Mouse (Mus musculus) forebrain, embryonic 12.5 days (tissue): ENCODE data around the gene Cd300c2. TPM values are rescaled to one million over a fixed set of nuclear protein-coding genes. Genes with fewer than 3 reads are reported as not detected.

Experiments used
- ATAC-seq: fragments of 200-750 bp; cut with Nextera tagmentation; 2 replicates; pipeline ENCODE4 v1.8.0; 2017; ENCODE audit warnings: moderate TSS enrichment; ENCODE audit not compliant: low FRiP score
- H3K27ac ChIP-seq: fragments of 300-500 bp; sonication (generic); 2 replicates; pipeline ENCODE4 v1.5.1; 2016; ENCODE audit warnings: mild to moderate bottlenecking
- H3K27me3 ChIP-seq: fragments of 300-500 bp; sonication (generic); 2 replicates; pipeline ENCODE4 v1.6.1; 2016; ENCODE audit warnings: mild to moderate bottlenecking
- H3K36me3 ChIP-seq: fragments of 300-500 bp; sonication (generic); replicated peaks from 2 replicates; pipeline ENCODE4 v1.6.1; 2016; ENCODE audit warnings: mild to moderate bottlenecking
- H3K4me1 ChIP-seq: fragments of 300-500 bp; sonication (generic); 2 replicates; pipeline ENCODE4 v1.6.1; 2016
- H3K4me2 ChIP-seq: fragments of 300-500 bp; sonication (generic); 2 replicates; pipeline ENCODE4 v1.6.1; 2016; ENCODE audit warnings: mild to moderate bottlenecking, moderate library complexity
- H3K4me3 ChIP-seq: fragments of 300-500 bp; sonication (generic); replicated peaks from 2 replicates; pipeline ENCODE4 v1.5.1; 2016; ENCODE audit warnings: mild to moderate bottlenecking
- H3K9ac ChIP-seq: fragments of 300-500 bp; sonication (generic); 2 replicates; pipeline ENCODE4 v1.6.1; 2016; ENCODE audit warnings: mild to moderate bottlenecking
- H3K9me3 ChIP-seq: fragments of 300-500 bp; sonication (generic); 2 replicates; pipeline ENCODE4 v1.6.1; 2016
- WGBS: fragments of 180-500 bp; shearing (Covaris S2); methylation state at CpG from one replicate; pipeline ENCODE4 v1.1.7; 2016; 5-methylcytosine and 5-hydroxymethylcytosine counted together
- polyA plus RNA-seq: library from polyadenylated mRNA; unstranded; fragments of >200 nt; fragmentation: Nextera tagmentation; extraction: Ambion mirVana; gene quantifications from 2 replicates; pipeline ENCODE4 v1.2.1, GENCODE M21; 2016

Gene Cd300c2
- polyA plus RNA-seq, 1 experiment from 2014 or later: 0.96 TPM

DNA sequence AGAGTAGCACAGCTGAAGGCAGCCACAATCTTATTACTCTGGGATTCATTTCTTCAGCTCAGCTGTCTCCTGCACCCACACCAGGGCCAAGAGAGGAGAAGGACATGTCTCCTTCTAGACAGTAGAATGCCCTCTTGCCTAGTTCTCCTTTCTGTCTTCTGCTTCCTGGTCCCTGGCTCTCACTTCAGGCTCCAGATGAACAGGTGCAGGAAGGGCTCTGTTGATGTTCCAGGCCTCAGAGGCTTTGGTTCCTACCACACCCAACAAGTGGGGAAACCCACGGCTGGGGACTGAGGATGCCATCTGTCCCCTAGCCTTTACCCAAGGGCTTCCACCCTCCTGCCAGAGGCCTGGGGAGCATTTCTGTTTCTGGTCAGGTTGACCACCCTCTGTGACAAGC lies 41.3 kb downstream of the Cd300c2 start:
- Histone ChIP-seq H3K36me3 (no peaks in the 10 kb centered on the region), H3K4me2 (no peak overlapping the region), H3K27me3 (no peaks in the 10 kb centered on the region), H3K9ac (no peak overlapping the region), H3K9me3 (no peaks in the 10 kb centered on the region), H3K4me1 (no peaks in the 10 kb centered on the region), H3K4me3 (no peak overlapping the region), H3K27ac (no peak overlapping the region)
- no peak for ATAC-seq
- 88% methylated on average over 1 of the region's 1 CpGs for WGBS

Other genes starting within 250 kb of the Cd300c2 start
- gene Kif19a, start 236.5 kb downstream of the Cd300c2 start, polyA plus RNA-seq: 0.80 and 1.4 TPM in 2 replicates
- gene Btbd17, start 205.9 kb downstream of the Cd300c2 start, polyA plus RNA-seq: 41.6 and 44.8 TPM in 2 replicates
- not detected in 2 replicates for gene Gpr142, start 203.0 kb downstream of the Cd300c2 start, polyA plus RNA-seq
- 8.4 and 10.8 TPM in 2 replicates for gene Gprc5c, start 150.7 kb downstream of the Cd300c2 start, polyA plus RNA-seq
- gene Cd300a, start 111.8 kb downstream of the Cd300c2 start, polyA plus RNA-seq: 0.44 and 0.68 TPM in 2 replicates
- gene Cd300lb, start 67.5 kb downstream of the Cd300c2 start, polyA plus RNA-seq: not detected in 2 replicates
- gene Cd300c, start 32.7 kb downstream of the Cd300c2 start, polyA plus RNA-seq: not detected in 2 replicates
- 0.10 TPM in 1 of 2 replicates, not detected in the other for gene Cd300ld, start 12.0 kb downstream of the Cd300c2 start, polyA plus RNA-seq
- gene Cd300ld2, start 14.3 kb upstream of the Cd300c2 start, polyA plus RNA-seq: not detected in 2 replicates
- not detected in 2 replicates for gene Cd300ld4, start 25.1 kb upstream of the Cd300c2 start, polyA plus RNA-seq
- not detected in 2 replicates for gene Cd300ld5, start 35.9 kb upstream of the Cd300c2 start, polyA plus RNA-seq
- not detected in 2 replicates for gene Cd300ld3, start 46.5 kb upstream of the Cd300c2 start, polyA plus RNA-seq
- gene Cd300e, start 60.3 kb upstream of the Cd300c2 start, polyA plus RNA-seq: not detected in 2 replicates
- gene Rab37, start 89.6 kb upstream of the Cd300c2 start, polyA plus RNA-seq: 0.80 and 1.2 TPM in 2 replicates
- gene Cd300lf, start 132.1 kb upstream of the Cd300c2 start, polyA plus RNA-seq: 0.19 TPM in 1 of 2 replicates, not detected in the other
- gene Slc9a3r1, start 161.5 kb upstream of the Cd300c2 start, polyA plus RNA-seq: 31.3 and 32.2 TPM in 2 replicates
- 7.9 and 8.4 TPM in 2 replicates for gene Tmem104, start 185.6 kb upstream of the Cd300c2 start, polyA plus RNA-seq
- gene Nat9, start 186.0 kb upstream of the Cd300c2 start, polyA plus RNA-seq: 16.0 and 16.6 TPM in 2 replicates